Mouse (Mus musculus): Measurements from ENCODE around the gene Spout1. TPM values are rescaled to one million over a fixed set of nuclear protein-coding genes. Genes with fewer than 3 reads are reported as not detected.
"Not testable (repeated sequence)": the region's sequence is repeated elsewhere in the genome, so short reads cannot be mapped to it uniquely, and the experiment has no call there.

Gene Spout1
- total RNA-seq, 4 experiments from 2014 or later, result 3.4 to 5.1 (median 4.3) TPM

DNA sequence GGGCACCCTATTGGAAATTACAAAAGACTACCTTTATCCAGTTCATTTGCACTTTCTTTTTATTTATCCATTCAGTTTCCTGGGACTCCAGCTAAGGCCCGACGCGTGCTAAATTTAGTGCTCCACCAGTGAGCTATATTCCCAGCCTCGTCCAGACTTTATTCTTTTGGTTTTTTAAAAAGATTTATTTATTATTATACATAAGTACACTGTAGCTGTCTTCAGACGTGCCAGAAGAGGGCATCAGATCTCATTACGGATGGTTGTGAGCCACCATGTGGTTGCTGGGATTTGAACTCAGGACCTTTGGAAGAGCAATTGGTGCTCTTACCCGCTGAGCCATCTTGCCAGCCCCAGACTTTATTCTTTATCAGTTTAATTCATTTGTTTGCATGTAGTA is 452 bp upstream of the Spout1 start:
- not testable (repeated sequence) for DNase-seq (ENCODE audit: low spot score in 2 of 2)

DNA sequence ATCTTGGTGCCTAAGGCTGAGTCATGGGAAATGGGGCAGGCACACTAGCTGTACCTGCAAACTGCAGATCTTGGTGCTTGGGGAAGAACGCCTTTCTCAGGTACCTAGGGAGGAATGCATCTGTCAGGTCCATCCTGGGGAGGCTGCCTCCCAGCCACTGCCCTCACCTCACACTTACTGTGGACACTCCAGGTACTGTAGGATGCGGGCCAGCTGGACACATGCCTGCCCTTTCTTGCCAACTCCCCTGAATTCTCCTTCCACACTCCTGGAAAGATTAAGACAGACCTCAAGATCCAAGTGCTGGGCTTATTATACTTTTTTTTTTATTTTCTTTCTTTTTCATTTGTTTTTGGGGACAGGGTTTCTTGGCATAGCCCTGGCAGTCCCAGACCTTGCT is 1.7 kb downstream of the Spout1 start:
- DNase-seq (ENCODE audit: low spot score in 2 of 2), result no peak

DNA sequence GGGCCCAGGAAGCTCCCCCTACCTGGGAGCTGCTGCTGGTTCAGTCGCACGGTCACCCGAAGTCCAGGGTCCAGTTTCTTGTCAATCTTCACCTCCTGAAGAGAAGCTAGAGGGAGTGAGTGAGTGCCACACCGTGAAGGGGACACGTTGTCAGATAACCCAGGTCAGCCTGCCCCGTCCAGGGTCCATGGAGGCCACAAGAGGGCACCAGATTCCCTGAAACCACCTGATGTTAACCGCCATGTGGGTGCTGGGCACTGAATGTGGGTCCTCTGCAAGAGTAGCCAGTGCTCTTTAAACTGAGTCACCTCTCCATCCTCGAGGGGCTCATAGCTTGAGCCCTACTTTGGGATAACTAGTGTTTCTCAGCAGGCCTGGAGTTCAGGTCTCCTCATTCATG is 2.4 kb downstream of the Spout1 start:
- DNase-seq (ENCODE audit: low spot score in 2 of 2), result no peak

GRCm38 (mm10) chr2:30173541-30174240 is 4.6 kb downstream of the Spout1 start:
- DNase-seq (ENCODE audit: low spot score in 2 of 2), result no peak

DNA sequence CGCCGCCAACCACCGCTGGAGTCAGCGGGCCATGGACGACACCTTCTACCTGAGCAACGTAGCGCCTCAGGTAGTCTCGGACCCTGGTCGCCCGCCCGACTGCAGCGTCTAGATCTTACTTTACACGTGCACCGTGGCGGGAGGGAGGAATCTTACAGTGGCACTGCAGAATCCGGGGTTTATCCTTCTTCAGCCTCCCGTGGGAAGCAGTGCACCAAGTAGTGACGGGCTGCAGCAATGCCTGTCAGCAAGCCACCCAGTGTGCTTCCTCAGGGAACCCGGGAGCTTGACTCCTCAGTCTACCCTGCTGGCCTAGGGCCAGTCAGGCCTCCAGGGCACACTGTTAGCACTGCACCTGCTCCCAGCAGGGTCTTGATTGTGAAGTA is 6.3 kb downstream of the Spout1 start:
- DNase-seq (ENCODE audit: low spot score in 2 of 2), result no peak

GRCm38 (mm10) chr2:30171371-30171996 is 6.8 kb downstream of the Spout1 start, which contains the start of gene Endog:
Gene Endog, plus strand, starts transcription at chr2:30171493.
- peak; percentile 82 to 90 for DNase-seq (ENCODE audit: low spot score in 2 of 2)

GRCm38 (mm10) chr2:30166677-30167076 is 11.6 kb downstream of the Spout1 start:
- no peak for DNase-seq (ENCODE audit: low spot score in 2 of 2)

GRCm38 (mm10) chr2:30164340-30164932 is 13.8 kb downstream of the Spout1 start:
- no peak for DNase-seq (ENCODE audit: low spot score in 2 of 2)

DNA sequence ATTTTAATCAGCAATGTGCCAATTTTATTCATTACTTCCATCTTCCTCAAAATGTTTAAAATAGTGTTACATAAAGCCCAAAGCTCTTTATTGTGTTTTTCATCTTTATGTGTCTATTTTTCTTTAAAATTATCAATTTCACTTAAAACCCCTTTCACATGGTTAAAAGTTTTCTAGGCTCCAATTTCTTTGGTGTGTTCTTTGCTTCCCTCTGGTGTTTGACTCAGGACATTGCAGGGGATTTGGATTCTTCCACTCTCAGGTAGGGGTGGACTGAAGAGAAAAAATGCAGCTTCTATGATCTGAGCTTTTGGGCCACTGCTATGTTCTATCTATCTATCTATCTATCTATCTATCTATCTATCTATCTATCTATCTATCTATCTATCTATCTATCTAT is 16.4 kb downstream of the Spout1 start:
- DNase-seq (ENCODE audit: low spot score in 2 of 2), result no peak

DNA sequence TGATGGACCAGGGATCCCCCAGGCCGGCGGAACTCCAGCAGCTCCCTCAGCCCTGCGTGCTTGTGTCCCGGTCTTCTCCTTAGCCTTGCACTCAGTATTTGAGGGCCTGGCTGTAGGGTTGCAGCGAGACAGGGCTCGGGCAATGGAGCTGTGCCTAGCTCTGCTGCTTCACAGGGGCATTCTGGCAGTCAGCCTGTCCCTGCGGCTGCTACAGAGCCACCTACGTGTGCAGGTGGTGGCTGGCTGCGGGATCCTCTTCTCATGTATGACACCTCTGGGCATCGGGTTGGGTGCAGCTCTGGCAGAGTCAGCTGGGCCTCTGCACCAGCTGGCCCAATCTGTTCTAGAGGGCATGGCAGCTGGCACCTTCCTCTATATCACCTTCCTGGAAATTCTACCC is 18.4 kb downstream of the Spout1 start:
- DNase-seq (ENCODE audit: low spot score in 2 of 2), result not testable (repeated sequence)

- DNase-seq (ENCODE audit: low spot score in 2 of 2), result no peak
These were observed 25.6 kb downstream of the Spout1 start for GRCm38 (mm10) chr2:30152616-30153015.

DNA sequence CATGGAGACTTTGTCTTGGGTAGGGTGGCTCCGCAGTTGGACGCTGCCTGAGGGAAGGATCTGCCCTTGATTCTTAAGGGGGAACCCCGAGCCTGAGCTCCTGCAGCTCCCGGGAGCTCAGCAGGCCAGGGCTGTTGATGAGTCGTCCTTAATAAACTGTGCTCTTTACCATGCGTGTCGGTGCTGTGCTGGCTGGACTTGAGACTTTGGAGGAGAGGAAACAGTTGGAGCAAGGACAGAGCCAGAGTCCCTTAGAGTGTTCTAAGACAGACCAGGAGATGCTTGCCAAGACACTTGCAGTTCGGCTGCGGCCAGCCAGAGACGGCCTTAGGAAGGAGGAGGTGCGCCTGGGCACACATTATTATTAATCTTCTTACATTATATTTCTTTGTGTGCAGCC is 26.4 kb downstream of the Spout1 start:
- DNase-seq (ENCODE audit: low spot score in 2 of 2), result no peak

DNA sequence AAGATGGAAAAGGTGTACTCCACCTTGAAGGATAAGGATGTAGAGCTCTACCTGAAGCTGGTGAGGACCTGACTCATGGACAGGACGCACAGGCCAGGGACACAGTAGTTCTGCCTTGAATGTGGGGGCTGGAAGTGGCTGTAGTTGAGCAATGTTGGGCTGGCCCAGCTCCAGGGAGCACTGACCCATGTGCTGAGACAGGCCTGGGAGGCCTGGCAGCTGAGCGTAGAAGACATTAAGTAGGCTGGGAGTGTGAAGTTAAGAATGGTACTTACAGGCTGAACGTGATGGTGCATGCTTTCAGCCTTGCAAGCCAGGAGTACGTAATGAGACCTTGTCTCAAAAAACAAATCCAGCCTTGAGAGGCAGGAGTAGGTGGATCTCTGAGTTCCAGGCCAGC is 30.8 kb downstream of the Spout1 start:
- peak in 1 of 2 experiments; percentile 42 for DNase-seq (ENCODE audit: low spot score in 2 of 2)

GRCm38 (mm10) chr2:30144436-30144835 is 33.8 kb downstream of the Spout1 start:
- no peak for DNase-seq (ENCODE audit: low spot score in 2 of 2)

DNA sequence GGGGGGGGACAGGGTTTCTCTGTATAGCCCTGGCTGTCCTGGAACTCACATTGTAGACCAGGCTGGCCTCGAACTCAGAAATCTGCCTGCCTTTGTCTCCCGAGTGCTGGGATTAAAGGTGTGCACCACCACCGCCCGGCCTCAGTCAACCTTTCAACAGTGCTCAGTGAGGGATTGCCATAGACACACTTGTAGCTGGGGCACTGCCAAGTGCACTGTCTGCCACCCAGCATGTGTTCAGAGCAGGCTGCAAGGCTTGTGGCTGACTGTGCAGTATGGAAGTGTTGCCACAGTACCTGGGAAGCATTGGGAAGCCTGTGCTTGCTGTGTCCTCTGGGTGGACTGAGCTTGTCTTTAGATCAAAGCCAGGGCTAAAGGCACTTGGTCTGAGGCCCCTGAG is 38.2 kb downstream of the Spout1 start:
- not testable (repeated sequence) for DNase-seq (ENCODE audit: low spot score in 2 of 2)

GRCm38 (mm10) chr2:30136458-30136857 is 41.8 kb downstream of the Spout1 start:
- no peak for DNase-seq (ENCODE audit: low spot score in 2 of 2)

GRCm38 (mm10) chr2:30134928-30135620 is 43.2 kb downstream of the Spout1 start:
- no peak for DNase-seq (ENCODE audit: low spot score in 2 of 2)

- DNase-seq (ENCODE audit: low spot score in 2 of 2), result no peak
These were observed 43.9 kb downstream of the Spout1 start for GRCm38 (mm10) chr2:30134378-30134711.

DNA sequence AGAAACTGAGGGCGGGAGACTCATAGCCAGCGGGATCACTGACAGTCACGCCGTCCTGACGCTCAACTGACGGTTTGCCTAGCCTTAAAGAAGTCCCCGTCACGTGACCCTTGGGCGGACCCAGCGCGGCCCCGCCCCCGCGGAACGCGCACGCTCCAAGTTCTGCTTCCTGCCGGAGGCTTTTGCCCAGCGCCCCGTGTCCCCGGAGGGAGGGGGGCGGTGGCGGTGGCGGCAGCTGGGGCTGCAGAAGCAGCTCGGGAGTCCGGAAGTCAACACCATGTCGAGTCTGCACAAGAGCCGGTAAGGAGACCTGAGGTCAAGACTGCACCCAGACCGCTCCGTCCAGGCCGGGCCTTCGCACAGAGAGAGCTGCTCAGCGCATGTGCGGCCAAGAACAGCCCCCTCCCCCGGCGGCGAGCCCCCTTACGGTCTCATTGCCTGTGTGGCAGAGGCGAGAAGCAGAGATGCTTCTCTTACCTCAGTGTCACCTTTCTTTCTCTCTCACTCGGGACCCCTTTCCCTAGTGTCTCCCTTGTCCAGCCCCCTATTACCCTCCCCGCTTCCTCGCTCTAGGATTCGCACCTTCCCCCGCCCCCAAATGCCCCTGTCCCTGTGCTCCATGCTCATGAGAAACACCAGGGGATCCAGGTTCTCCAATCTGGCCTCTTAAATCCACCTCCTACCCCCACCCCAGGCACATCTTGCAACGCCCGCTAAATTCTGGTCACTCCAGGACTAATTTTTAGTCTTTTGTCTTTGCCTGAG is 44.5 kb downstream of the Spout1 start, which contains the start of gene Tbc1d13:
Gene Tbc1d13, plus strand, starts transcription at position 134 of the 765 bp plus-strand sequence.
- DNase-seq (ENCODE audit: low spot score in 2 of 2), result peak; percentile 99

DNA sequence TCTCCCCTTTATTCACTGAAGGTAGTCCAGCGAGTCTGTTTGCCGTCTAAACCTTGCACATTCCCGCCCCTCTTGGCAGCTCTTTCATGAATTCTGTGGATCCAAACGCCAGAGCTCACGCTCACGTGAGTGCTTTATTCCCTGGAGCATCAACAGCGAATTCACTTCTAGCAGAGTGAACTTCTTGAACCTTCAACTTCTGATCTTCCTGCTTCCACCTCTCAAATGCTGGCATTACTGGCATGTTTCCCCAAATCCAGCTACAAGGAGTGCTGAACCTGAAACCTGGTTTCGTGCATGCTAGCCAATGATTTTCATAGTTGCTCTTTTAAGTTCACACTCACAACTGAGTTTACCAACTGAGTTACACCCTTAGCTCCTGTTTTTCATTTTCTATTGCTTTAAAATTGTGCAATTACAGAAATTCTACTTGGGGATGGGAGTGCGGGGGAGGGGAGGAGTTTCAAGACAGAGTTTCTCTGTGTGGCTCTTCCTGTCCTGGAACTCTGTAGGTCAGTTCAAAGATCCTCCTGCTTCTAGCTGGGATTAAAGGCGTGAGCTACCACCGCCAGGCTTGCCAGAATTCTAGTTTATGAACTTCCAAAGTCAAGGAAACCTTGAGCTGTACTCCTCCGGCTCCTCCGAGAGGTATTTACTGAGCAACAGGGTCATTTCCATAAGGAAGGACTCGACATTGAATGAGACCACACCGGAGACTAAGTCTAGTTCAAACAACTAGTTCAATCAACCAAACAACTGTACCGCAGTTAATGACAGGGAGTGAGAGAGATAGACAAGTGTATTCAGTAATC is 45.3 kb downstream of the Spout1 start:
- DNase-seq (ENCODE audit: low spot score in 2 of 2), result peak; percentile 32 to 34

Data from gastrocnemius, adult 8-10 months (tissue).